Mouse (Mus musculus) heart, embryonic 13.5 days (tissue): ENCODE measurements at regions not wholly inside any gene's neighbourhood (a gene's known extent, or its start where the extent isn't known, plus 50 kb on each side); places are given as distances from the start of the nearest gene placed in this dataset.

Source experiments
- ATAC-seq: fragments of 200-750 bp; cut with Nextera tagmentation; 2 replicates; pipeline ENCODE4 v1.8.0; 2017; ENCODE audit warnings: moderate TSS enrichment; ENCODE audit not compliant: insufficient number of reproducible peaks, low FRiP score, low TSS enrichment; ENCODE audit errors: extremely low read depth
- H3K27ac ChIP-seq: fragments of 300-500 bp; sonication (generic); replicated peaks from 2 replicates; pipeline ENCODE4 v1.5.1; 2015; ENCODE audit warnings: moderate library complexity, mild to moderate bottlenecking, inconsistent platforms
- H3K27me3 ChIP-seq: fragments of 300-500 bp; sonication (generic); replicated peaks from 2 replicates; pipeline ENCODE4 v1.6.1; 2015; ENCODE audit warnings: mild to moderate bottlenecking, inconsistent platforms
- H3K36me3 ChIP-seq: fragments of 300-500 bp; sonication (generic); 2 replicates; pipeline ENCODE4 v1.6.1; 2015; ENCODE audit warnings: mild to moderate bottlenecking, inconsistent platforms
- H3K4me1 ChIP-seq: fragments of 300-500 bp; sonication (generic); 2 replicates; pipeline ENCODE4 v1.6.1; 2015; ENCODE audit warnings: inconsistent platforms
- H3K4me2 ChIP-seq: fragments of 300-500 bp; sonication (generic); 2 replicates; pipeline ENCODE4 v1.6.1; 2015; ENCODE audit warnings: inconsistent platforms, mild to moderate bottlenecking, moderate library complexity
- H3K4me3 ChIP-seq: fragments of 300-500 bp; sonication (generic); 2 replicates; pipeline ENCODE4 v1.5.1; 2015; ENCODE audit warnings: moderate library complexity, mild to moderate bottlenecking, inconsistent platforms
- H3K9ac ChIP-seq: fragments of 300-500 bp; sonication (generic); 2 replicates; pipeline ENCODE4 v1.6.1; 2015; ENCODE audit warnings: inconsistent platforms, mild to moderate bottlenecking, moderate library complexity
- H3K9me3 ChIP-seq: fragments of 300-500 bp; sonication (generic); 2 replicates; pipeline ENCODE4 v1.6.1; 2016; ENCODE audit warnings: inconsistent platforms
- WGBS: fragments of 180-500 bp; shearing (Covaris S2); methylation state at CpG from one replicate; pipeline ENCODE4 v1.1.7; 2015; ENCODE audit warnings: mixed read lengths; 5-methylcytosine and 5-hydroxymethylcytosine counted together

DNA sequence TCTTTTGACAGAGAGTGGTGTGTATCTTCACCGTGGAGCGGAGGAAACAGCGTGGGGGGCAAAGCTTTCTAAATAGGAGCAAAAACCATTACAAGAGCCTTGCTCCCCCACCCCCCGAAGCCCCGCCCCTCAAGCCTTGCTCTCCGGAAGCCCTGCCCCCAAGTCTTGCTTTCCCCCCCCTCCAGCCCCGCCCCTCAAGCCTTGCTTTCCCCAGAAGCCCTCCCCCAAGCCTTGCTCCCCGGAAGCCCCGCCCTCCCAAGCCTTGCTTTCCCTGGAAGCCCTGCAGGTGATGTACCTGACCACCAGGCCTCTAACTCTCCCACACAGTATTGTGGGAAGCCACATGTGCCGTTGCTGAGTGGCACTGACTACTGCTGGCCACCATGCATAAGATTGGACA, 214.8 kb upstream of the A430005L14Rik start:
- no peaks in the 10 kb centered on the region for H3K27me3 ChIP-seq

DNA sequence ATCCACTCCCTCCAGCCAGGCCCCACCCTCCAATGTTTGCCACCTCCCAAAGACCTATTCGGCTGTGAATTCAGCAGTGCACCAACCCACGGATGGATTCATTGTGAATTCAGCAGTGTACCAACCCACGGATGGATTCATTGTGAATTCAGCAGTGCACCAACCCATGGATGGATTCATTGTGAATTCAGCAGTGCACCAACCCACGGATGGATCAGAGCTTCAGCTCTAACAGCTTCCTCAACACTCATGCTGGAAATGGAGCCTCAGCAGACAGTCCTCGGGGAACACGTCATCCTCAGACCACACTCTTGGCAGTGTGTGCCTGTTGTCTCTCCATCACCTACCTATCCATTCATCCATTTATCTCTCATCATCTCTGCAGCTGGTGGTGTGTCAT, 204.2 kb upstream of the A430005L14Rik start:
- Histone ChIP-seq H3K27me3 (no peaks in the 10 kb centered on the region), H3K36me3 (no peaks in the 10 kb centered on the region), H3K9ac (no peak overlapping the region), H3K4me3 (no peak overlapping the region), H3K9me3 (no peaks in the 10 kb centered on the region), H3K4me1 (no peaks in the 10 kb centered on the region), H3K4me2 (no peak overlapping the region), H3K27ac (no peak overlapping the region)
- WGBS: 83% methylated on average over 6 of the region's 6 CpGs
- no peak for ATAC-seq

More for the DNA sequence above, 214.8 kb upstream of the A430005L14Rik start:
- no peak for ATAC-seq
- WGBS: 76% methylated on average over 10 of the region's 10 CpGs
- Histone ChIP-seq H3K4me3 (no peak overlapping the region), H3K36me3 (no peaks in the 10 kb centered on the region), H3K4me2 (no peak overlapping the region), H3K9ac (no peak overlapping the region), H3K27ac (no peak overlapping the region), H3K4me1 (no peaks in the 10 kb centered on the region), H3K9me3 (no peaks in the 10 kb centered on the region)

GRCm38 (mm10) chr4:153758323-153758722, 198.7 kb upstream of the A430005L14Rik start:
- Histone ChIP-seq H3K36me3 (no peaks in the 10 kb centered on the region), H3K9ac (no peak overlapping the region), H3K27me3 (no peaks in the 10 kb centered on the region), H3K4me1 (no peaks in the 10 kb centered on the region), H3K9me3 (no peaks in the 10 kb centered on the region), H3K4me3 (no peak overlapping the region), H3K4me2 (no peak overlapping the region), H3K27ac (no peak overlapping the region)
- WGBS: 77% methylated on average over 6 of the region's 6 CpGs
- ATAC-seq: no peak

- H3K4me3 ChIP-seq: no peak overlapping the region
- H3K9me3 ChIP-seq: no peaks in the 10 kb centered on the region
- H3K4me2 ChIP-seq: no peak overlapping the region
- H3K27me3 ChIP-seq: no peaks in the 10 kb centered on the region
- no peak for ATAC-seq
- H3K4me1 ChIP-seq: no peaks in the 10 kb centered on the region
- WGBS: 64% methylated on average over 8 of the region's 8 CpGs
- no peak overlapping the region for H3K9ac ChIP-seq
- H3K36me3 ChIP-seq: no peaks in the 10 kb centered on the region
- no peak overlapping the region for H3K27ac ChIP-seq
Measured at GRCm38 (mm10) chr4:153758781-153759180, 198.3 kb upstream of the A430005L14Rik start.

GRCm38 (mm10) chr4:153760934-153761333, 196.1 kb upstream of the A430005L14Rik start:
- H3K9me3 ChIP-seq: no peaks in the 10 kb centered on the region

GRCm38 (mm10) chr4:153763413-153763812, 193.6 kb upstream of the A430005L14Rik start:
- Histone ChIP-seq H3K27ac (no peak overlapping the region), H3K4me1 (peaks cover 5% of the 10 kb centered on the region), H3K4me2 (no peak overlapping the region), H3K9ac (no peak overlapping the region), H3K36me3 (no peaks in the 10 kb centered on the region), H3K9me3 (no peaks in the 10 kb centered on the region), H3K4me3 (no peak overlapping the region), H3K27me3 (no peaks in the 10 kb centered on the region)
- 78% methylated on average over 10 of the region's 10 CpGs for WGBS
- no peak for ATAC-seq

More at GRCm38 (mm10) chr4:153760934-153761333, 196.1 kb upstream of the A430005L14Rik start:
- ATAC-seq: no peak
- no peaks in the 10 kb centered on the region for H3K4me1 ChIP-seq
- no peak overlapping the region for H3K4me3 ChIP-seq
- no peak overlapping the region for H3K27ac ChIP-seq
- H3K4me2 ChIP-seq: no peak overlapping the region
- WGBS: 79% methylated on average over 4 of the region's 4 CpGs
- no peaks in the 10 kb centered on the region for H3K36me3 ChIP-seq
- no peak overlapping the region for H3K9ac ChIP-seq
- H3K27me3 ChIP-seq: no peaks in the 10 kb centered on the region

GRCm38 (mm10) chr4:153767713-153768112, 189.3 kb upstream of the A430005L14Rik start:
- no peak for ATAC-seq
- H3K9ac ChIP-seq: no peak overlapping the region
- no peaks in the 10 kb centered on the region for H3K27me3 ChIP-seq
- H3K9me3 ChIP-seq: 0 out of 2 replicates have a peak, but pooled peaks cover 2% of the 10 kb centered on the region
- H3K36me3 ChIP-seq: no peaks in the 10 kb centered on the region
- no peak overlapping the region for H3K4me2 ChIP-seq
- H3K4me3 ChIP-seq: no peak overlapping the region
- H3K4me1 ChIP-seq: peaks cover 10% of the 10 kb centered on the region
- WGBS: 78% methylated on average over 9 of the region's 9 CpGs
- no peak overlapping the region for H3K27ac ChIP-seq

DNA sequence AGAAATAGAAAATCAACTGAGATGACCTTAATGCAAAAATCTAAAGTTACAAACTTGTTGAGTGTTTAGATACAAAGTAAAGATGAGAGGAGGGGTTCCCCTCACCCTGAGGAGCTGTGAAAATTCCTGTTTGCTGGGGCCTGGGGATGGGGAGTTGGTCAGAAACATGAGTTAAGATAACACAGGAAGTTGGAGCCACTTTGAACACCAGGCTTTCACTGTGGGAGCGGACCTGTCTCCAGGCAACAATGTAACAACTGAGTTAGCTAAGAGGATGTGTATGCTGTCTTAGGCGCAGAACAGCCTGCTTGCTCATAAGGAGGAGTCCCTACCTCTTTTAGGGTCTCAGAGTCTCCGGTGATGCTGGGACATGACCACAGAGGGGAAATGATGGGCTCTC, 188.7 kb upstream of the A430005L14Rik start:
- Histone ChIP-seq H3K9ac (no peak overlapping the region), H3K36me3 (no peaks in the 10 kb centered on the region), H3K4me3 (no peak overlapping the region), H3K27me3 (no peaks in the 10 kb centered on the region), H3K9me3 (peaks cover 8% of the 10 kb centered on the region; the same call in 1 of the 2 replicates), H3K27ac (no peak overlapping the region), H3K4me1 (peaks cover 10% of the 10 kb centered on the region), H3K4me2 (no peak overlapping the region)
- no peak for ATAC-seq
- WGBS: 18% methylated on average over 3 of the region's 3 CpGs

- Histone ChIP-seq H3K9ac (no peak overlapping the region), H3K27me3 (no peaks in the 10 kb centered on the region), H3K36me3 (no peaks in the 10 kb centered on the region), H3K4me2 (no peak overlapping the region), H3K9me3 (peaks cover 9% of the 10 kb centered on the region; the same call in 1 of the 2 replicates), H3K27ac (no peak overlapping the region), H3K4me3 (no peak overlapping the region), H3K4me1 (peaks cover 10% of the 10 kb centered on the region)
- WGBS: 71% methylated on average over 5 of the region's 5 CpGs
- ATAC-seq: no peak
Measured at GRCm38 (mm10) chr4:153770675-153771074, 186.4 kb upstream of the A430005L14Rik start.

DNA sequence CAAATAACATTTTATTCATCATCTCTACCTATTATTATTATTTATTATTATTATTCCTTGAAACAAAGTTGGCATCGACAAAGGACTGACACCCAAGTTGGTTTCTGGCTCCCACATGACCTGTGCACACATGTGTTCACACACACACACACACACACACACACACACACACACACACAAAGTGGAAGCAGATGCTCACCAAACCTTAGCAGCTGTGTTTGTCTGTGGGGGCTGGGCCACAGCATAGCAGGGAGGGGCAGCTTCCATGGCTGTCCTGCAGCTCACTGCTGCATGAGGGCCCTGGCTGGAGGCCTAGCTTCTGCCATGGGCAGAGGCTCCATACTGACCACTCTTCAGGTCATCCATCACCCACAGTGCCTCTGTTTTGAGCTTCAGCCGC, 176.5 kb upstream of the A430005L14Rik start:
- H3K36me3 ChIP-seq: no peaks in the 10 kb centered on the region
- H3K9ac ChIP-seq: no peak overlapping the region
- no peak overlapping the region for H3K27ac ChIP-seq
- H3K9me3 ChIP-seq: no peaks in the 10 kb centered on the region; the same call in 1 of the 2 replicates
- no peak for ATAC-seq
- H3K27me3 ChIP-seq: 0 out of 2 replicates have a peak, but pooled peaks cover 4% of the 10 kb centered on the region
- 75% methylated on average over 2 of the region's 2 CpGs for WGBS
- no peak overlapping the region for H3K4me3 ChIP-seq
- H3K4me1 ChIP-seq: no peaks in the 10 kb centered on the region
- no peak overlapping the region for H3K4me2 ChIP-seq

DNA sequence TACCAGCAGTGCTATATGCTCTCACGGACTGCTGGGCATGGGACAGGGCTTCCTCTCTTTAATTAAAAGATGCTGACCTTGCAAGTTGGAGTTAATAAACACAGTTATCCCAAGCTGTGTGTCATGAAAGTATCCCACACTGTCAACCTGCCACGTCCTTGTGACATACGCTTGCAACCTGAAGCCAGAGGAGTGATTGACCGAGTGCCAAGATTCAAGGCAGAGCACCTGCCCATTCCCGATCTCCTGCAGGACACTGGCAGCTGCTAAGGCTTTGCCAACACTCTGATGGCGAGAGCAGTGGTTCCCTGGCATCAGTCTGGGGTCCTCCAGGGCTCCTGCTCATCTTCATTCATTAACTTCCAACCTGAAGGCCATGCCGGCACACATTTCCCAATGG, 175.8 kb upstream of the A430005L14Rik start:
- no peak for ATAC-seq
- Histone ChIP-seq H3K4me3 (no peak overlapping the region), H3K4me1 (no peaks in the 10 kb centered on the region), H3K9ac (no peak overlapping the region), H3K27me3 (0 out of 2 replicates have a peak, but pooled peaks cover 4% of the 10 kb centered on the region), H3K36me3 (no peaks in the 10 kb centered on the region), H3K4me2 (no peak overlapping the region), H3K9me3 (no peaks in the 10 kb centered on the region), H3K27ac (no peak overlapping the region)
- WGBS: 76% methylated on average over 7 of the region's 7 CpGs

DNA sequence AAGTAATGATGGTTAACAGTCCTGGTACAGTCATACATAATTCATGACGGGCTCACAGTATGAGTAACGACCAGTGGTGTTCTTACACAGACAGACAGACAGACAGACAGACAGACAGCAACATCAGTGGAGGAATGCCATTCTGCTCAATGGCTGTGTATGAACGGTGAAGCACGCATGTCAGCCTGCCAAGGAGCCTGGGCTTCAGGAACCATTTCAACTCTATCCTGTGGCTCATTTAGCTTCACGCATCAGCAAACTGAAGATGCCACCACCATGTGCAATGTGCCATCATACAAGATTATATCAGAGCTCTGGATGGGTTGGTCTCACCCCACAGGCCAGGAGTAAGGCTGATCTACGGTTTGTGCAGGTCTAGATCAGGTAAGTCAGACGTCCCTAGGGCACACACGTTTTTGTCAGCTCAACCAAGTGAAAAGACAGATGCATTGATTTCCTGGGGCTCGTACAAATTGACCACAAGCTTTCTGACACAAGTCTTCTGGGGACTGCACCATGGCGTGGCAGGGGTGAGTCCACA, 175.0 kb upstream of the A430005L14Rik start:
- 75% methylated on average over 10 of the region's 10 CpGs for WGBS
- no peak overlapping the region for H3K9ac ChIP-seq

More for the DNA sequence above, 175.0 kb upstream of the A430005L14Rik start:
- H3K27me3 ChIP-seq: 0 out of 2 replicates have a peak, but pooled peaks cover 4% of the 10 kb centered on the region
- H3K27ac ChIP-seq: no peak overlapping the region
- H3K4me3 ChIP-seq: no peak overlapping the region
- ATAC-seq: no peak
- no peak overlapping the region for H3K4me2 ChIP-seq
- H3K4me1 ChIP-seq: no peaks in the 10 kb centered on the region
- no peaks in the 10 kb centered on the region for H3K9me3 ChIP-seq
- no peaks in the 10 kb centered on the region for H3K36me3 ChIP-seq
